Mouse (Mus musculus) hindbrain, embryonic 16.5 days (tissue): ENCODE measurements around the gene Hinfp. TPM values are rescaled to one million over a fixed set of nuclear protein-coding genes. Genes with fewer than 3 reads are reported as not detected.

Experiments
- ATAC-seq: fragments of 200-750 bp; cut with Nextera tagmentation; 2 replicates; pipeline ENCODE4 v1.8.0; 2017; ENCODE audit warnings: moderate TSS enrichment, moderate library complexity
- H3K27ac ChIP-seq: fragments of 300-500 bp; sonication (generic); 2 replicates; pipeline ENCODE4 v1.5.1; 2014; ENCODE audit warnings: low read depth, mild to moderate bottlenecking, control low read depth, low read length, moderate library complexity
- H3K27me3 ChIP-seq: fragments of 300-500 bp; sonication (generic); replicated peaks from 2 replicates; pipeline ENCODE4 v1.6.1; 2014; ENCODE audit warnings: low read length; ENCODE audit not compliant: control insufficient read depth, insufficient read depth
- H3K36me3 ChIP-seq: fragments of 300-500 bp; sonication (generic); 2 replicates; pipeline ENCODE4 v1.6.1; 2014; ENCODE audit warnings: mild to moderate bottlenecking, low read length, moderate library complexity, mixed read lengths; ENCODE audit not compliant: control insufficient read depth, insufficient read depth
- H3K4me1 ChIP-seq: fragments of 300-500 bp; sonication (generic); 2 replicates; pipeline ENCODE4 v1.6.1; 2014; ENCODE audit warnings: low read depth, low read length; ENCODE audit not compliant: control insufficient read depth, insufficient read depth
- H3K4me2 ChIP-seq: fragments of 300-500 bp; sonication (generic); 2 replicates; pipeline ENCODE4 v1.6.1; 2014; ENCODE audit warnings: mild to moderate bottlenecking, low read length, control low read depth, moderate library complexity
- H3K4me3 ChIP-seq: fragments of 300-500 bp; sonication (generic); 2 replicates; pipeline ENCODE4 v1.5.1; 2014; ENCODE audit warnings: mild to moderate bottlenecking, low read length, control low read depth, moderate library complexity
- H3K9ac ChIP-seq: fragments of 300-500 bp; sonication (generic); 2 replicates; pipeline ENCODE4 v1.6.1; 2014; ENCODE audit warnings: low read depth, mild to moderate bottlenecking, control low read depth, low read length, moderate library complexity
- H3K9me3 ChIP-seq: fragments of 300-500 bp; sonication (generic); 2 replicates; pipeline ENCODE4 v1.6.1; 2014; ENCODE audit warnings: mild to moderate bottlenecking, low read length, moderate library complexity; ENCODE audit not compliant: control insufficient read depth
- WGBS: fragments of 180-500 bp; shearing (Covaris S2); extraction: QIAGEN DNeasy Blood & Tissue Kit; methylation state at CpG from one replicate; pipeline ENCODE4 v1.1.7; 2014; 5-methylcytosine and 5-hydroxymethylcytosine counted together
- polyA plus RNA-seq: library from polyadenylated mRNA; unstranded; fragments of >200 nt; fragmentation: Nextera tagmentation; extraction: Ambion mirVana; gene quantifications from 2 replicates; pipeline ENCODE4 v1.2.1, GENCODE M21; 2015

Hinfp gene
- polyA plus RNA-seq, 1 experiment from 2014 or later = 22.3 TPM

DNA sequence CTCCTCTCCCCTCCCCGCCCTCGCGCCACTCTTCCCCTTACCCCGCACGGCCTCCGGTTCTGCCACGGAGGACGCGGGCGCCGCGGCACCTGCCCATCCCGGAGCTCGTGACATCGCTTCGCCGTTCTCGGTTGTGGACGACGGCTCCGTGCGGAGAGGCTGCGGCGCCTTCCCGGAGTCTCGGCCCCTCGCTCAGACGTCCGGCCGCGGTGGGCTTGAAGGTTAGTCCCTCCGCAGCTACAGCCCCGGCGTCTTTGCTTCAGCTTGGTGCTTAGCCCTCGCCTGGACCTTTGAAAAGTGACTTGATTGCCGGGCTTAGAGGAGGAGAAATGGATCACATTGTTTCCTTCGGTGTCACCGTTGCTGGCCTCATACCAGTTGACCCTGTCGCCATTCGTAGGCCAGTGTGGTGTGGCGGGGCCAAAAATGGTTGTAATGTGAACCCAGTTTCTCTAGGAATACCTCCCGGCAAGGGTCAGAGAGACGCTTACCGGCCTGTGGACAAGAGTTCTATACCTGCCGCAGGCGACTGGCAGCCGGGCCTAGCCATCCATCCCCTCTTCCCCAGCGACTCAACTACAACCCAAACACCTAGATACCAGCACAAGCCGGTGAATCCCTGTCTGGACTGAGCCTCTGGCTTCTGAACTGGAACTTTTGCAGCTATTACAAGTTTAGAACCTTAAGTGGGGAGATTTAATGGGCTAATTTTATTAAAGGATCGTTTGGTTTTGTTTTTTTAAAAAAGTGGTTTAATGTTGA, 30.0 kb upstream of the Hinfp start:
- Histone ChIP-seq H3K27me3 (no peaks in the 10 kb centered on the region), H3K9me3 (no peaks in the 10 kb centered on the region)
- 0% methylated on average over 50 of the region's 50 CpGs for WGBS

DNA sequence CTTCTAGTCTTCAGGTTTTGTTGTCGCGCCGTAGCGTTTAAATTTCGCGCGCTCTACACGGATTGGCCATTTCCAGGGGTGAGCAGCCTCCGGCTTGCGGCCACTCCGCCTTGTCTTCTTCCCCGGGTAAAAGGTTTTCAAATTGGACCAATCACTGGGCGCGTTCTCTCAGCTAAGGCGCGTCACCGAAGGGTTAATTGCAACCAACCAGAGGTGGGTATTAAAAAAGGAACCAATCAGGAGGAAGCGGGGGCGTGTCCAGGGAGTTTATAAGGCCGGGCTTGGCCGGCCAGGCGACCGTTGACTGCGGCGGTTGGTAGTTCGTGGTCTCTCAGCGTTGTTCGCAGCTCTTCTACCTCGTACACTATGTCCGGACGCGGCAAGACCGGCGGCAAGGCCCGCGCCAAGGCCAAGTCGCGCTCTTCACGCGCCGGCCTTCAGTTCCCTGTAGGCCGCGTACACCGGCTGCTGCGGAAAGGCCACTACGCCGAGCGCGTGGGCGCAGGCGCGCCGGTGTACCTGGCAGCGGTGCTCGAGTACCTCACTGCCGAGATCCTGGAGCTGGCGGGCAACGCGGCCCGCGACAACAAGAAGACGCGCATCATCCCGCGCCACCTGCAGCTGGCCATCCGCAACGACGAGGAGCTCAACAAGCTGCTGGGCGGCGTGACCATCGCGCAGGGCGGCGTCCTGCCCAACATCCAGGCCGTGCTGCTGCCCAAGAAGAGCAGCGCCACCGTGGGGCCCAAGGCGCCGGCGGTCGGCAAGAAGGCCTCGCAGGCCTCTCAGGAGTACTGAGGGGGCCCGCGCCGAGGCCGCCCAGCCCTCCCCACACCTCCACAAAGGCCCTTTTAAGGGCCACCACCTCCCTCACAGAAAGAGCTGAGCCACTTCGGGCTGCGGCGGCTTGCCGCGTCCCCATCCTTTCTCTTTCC, 29.2 kb upstream of the Hinfp start, which contains the start of gene H2afx:
H2afx (plus strand) TSS at position 299 of the 935 bp plus-strand sequence.
- Histone ChIP-seq H3K36me3 (peaks cover 20% of the 10 kb centered on the region), H3K27ac (peak within 1 kb of the TSS; percentile 92), H3K9me3 (no peaks in the 10 kb centered on the region), H3K9ac (peak within 1 kb of the TSS; percentile 84), H3K4me2 (peak within 1 kb of the TSS; percentile 89), H3K4me3 (peak within 1 kb of the TSS; percentile 80), H3K4me1 (peaks cover 21% of the 10 kb centered on the region), H3K27me3 (no peaks in the 10 kb centered on the region)
- WGBS = under 1% methylated on average over 86 of the region's 91 CpGs
- ATAC-seq = peak; percentile 97

More for the DNA sequence above, 30.0 kb upstream of the Hinfp start:
- H3K4me3 ChIP-seq = peak overlapping the region; percentile 80
- peak overlapping the region; percentile 92 for H3K27ac ChIP-seq
- ATAC-seq = no peak
- peak overlapping the region; percentile 84 for H3K9ac ChIP-seq
- H3K4me1 ChIP-seq = peaks cover 21% of the 10 kb centered on the region
- H3K4me2 ChIP-seq = peak overlapping the region; percentile 89
- H3K36me3 ChIP-seq = peaks cover 20% of the 10 kb centered on the region

DNA sequence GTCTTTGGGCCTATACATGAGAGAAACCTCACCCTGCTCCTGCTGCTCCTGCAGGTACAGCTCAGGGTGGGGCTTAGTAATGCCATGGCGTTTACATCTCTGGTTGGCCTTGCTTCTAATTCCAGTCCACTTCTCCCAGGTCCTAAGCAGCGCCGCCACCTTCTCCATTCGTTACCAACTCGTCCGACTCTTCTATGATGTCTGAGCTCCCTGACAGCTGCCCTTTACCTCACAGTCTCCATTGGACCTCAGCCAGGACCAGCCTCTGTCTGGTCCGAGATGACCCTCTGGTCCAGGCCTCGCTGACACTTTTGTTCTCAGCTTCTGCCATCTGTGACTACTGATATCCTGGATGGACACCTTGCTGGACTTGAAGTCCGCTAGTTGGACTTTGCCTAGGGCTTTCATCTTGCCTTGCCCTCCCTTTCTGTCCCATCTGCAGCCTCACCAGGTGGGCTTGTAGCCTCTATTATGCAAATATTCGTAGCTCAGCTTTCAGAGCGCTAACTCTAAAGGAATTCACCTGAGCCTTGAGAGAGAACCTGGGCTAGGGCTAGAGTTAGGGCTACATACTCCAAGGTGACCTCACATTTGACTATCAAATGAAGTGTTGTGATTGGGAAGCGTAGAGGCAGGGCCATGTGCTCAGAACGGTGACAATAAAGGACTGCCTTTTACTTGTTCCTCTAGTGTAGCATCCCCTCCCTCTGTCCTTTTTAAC, 27.6 kb upstream of the Hinfp start:
- 94% methylated on average over 13 of the region's 13 CpGs for WGBS
- Histone ChIP-seq H3K9ac (no peak overlapping the region), H3K4me3 (no peak overlapping the region), H3K27me3 (no peaks in the 10 kb centered on the region), H3K36me3 (peaks cover 22% of the 10 kb centered on the region), H3K4me2 (no peak overlapping the region), H3K9me3 (no peaks in the 10 kb centered on the region), H3K4me1 (peaks cover 21% of the 10 kb centered on the region), H3K27ac (no peak overlapping the region)
- no peak for ATAC-seq

DNA sequence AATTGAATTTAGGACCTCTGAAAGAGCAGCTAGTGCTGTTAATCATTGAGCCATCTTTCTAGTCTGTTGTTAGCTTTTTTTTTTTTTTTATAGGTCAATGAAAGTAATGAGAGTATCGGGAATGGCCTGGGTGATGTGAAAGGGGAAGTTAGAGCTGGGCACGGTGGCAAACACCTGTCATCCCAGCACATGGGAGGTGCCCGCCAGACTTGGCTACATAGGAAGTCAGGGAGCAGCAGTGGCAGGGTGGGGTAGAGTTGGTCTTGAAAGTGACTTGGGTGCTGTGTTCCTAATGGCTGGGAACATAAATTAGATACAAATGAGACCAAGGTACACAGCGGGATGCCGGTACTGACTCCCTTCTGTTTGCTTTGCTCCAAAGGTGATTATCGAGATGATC, 25.3 kb upstream of the Hinfp start:
- no peak overlapping the region for H3K9ac ChIP-seq
- H3K4me3 ChIP-seq = no peak overlapping the region
- H3K4me1 ChIP-seq = peaks cover 11% of the 10 kb centered on the region
- no peak for ATAC-seq
- no peaks in the 10 kb centered on the region for H3K9me3 ChIP-seq
- WGBS = 97% methylated on average over 6 of the region's 6 CpGs
- H3K4me2 ChIP-seq = no peak overlapping the region
- H3K27me3 ChIP-seq = no peaks in the 10 kb centered on the region
- H3K36me3 ChIP-seq = peaks cover 22% of the 10 kb centered on the region
- no peak overlapping the region for H3K27ac ChIP-seq

DNA sequence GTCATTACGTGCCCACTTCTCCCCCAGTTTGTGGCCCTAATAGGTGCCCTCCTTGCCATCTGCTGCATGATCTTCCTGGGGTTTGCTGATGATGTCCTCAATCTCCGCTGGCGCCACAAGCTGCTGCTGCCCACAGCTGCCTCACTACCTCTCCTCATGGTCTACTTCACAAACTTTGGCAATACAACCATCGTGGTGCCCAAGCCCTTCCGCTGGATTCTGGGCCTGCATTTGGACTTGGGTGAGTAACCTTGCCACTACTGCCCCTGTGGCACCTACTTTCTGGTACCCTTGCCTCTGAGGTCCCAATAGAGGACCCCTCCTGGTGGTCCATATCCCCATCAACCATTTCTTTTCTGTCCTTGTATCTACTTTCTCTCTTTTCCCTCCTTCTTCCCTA, 22.5 kb upstream of the Hinfp start:
- 96% methylated on average over 5 of the region's 5 CpGs for WGBS
- Histone ChIP-seq H3K27me3 (no peaks in the 10 kb centered on the region), H3K4me2 (peak overlapping the region; percentile 86), H3K9me3 (no peaks in the 10 kb centered on the region), H3K9ac (peak overlapping the region; percentile 41; the same call in 1 of the 2 replicates), H3K27ac (no peak overlapping the region), H3K4me1 (peaks cover 12% of the 10 kb centered on the region), H3K4me3 (peak overlapping the region; percentile 89), H3K36me3 (peaks cover 15% of the 10 kb centered on the region)
- no peak for ATAC-seq

DNA sequence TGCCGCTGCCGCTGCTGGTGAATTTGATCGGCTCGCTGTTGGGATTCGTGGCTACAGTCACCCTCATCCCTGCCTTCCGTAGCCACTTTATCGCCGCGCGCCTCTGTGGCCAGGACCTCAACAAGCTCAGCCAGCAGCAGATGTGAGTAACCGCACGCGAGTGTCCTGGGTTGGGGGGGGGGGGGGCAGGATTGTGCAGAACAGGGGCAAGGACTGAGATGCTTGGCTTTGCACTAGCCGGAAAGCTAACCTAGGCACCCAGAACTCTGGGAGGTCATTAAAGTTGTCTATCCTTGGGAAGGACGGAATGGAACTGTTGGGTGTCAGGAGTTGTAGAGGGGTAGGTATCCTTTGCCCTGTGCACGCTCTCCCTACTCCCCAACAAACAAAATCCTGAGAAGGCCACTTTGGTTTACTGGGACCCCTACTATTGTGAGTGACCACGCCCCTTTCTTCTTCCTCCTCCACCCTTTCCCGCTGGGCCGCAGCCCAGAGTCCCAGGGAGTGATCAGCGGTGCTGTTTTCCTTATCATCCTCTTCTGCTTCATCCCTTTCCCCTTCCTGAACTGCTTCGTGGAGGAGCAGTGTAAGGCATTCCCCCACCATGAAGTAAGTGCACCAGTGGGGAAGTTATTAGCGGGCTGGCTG, 21.7 kb upstream of the Hinfp start:
- Histone ChIP-seq H3K36me3 (peaks cover 9% of the 10 kb centered on the region; the same call in 1 of the 2 replicates), H3K9me3 (no peaks in the 10 kb centered on the region)

DNA sequence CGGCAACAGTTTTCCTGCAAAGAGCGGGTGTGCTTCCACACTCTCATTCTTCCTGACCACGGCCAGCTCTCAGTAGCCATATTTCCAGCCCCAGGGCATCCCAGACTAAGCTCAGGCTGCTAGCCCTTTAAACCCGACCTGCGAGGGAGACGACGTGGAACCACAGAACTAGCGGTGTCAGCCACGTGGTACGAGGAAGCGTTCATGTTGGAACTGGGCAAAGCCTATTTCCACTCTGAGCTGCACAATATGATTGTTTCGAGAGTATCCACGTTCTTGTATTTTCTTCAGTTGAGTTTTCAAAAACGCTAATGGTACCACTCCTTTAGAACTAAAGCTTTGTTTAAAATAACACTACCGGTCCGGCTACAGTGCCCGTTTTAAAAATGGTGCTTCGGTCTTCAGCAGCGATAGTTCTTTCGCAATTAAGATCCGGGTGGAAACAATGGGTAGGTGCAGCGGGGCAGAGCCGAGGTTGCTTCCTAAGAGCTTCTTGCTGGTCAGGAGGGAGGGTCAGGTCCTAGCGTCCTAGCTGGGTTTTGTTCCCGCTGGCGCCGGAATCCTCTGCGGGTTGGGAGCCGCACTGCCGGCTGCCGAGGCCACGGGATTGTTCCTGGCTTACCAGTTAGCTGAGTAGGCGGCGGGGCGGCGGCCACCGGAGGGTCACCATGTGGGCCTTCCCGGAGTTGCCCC, 21.0 kb upstream of the Hinfp start:
- ATAC-seq = peak; percentile 97
- Histone ChIP-seq H3K4me1 (peaks cover 12% of the 10 kb centered on the region), H3K36me3 (peaks cover 4% of the 10 kb centered on the region; the same call in 1 of the 2 replicates), H3K9ac (peak overlapping the region; percentile 91), H3K9me3 (no peaks in the 10 kb centered on the region), H3K4me3 (peak overlapping the region; percentile 89), H3K27ac (peak overlapping the region; percentile 85), H3K4me2 (peak overlapping the region; percentile 86), H3K27me3 (no peaks in the 10 kb centered on the region)
- under 1% methylated on average over 38 of the region's 38 CpGs for WGBS

More for the DNA sequence above, 21.7 kb upstream of the Hinfp start:
- Histone ChIP-seq H3K4me2 (peak overlapping the region; percentile 86), H3K4me1 (peaks cover 12% of the 10 kb centered on the region), H3K4me3 (peak overlapping the region; percentile 89), H3K9ac (peak overlapping the region; percentile 91), H3K27ac (peak overlapping the region; percentile 85), H3K27me3 (no peaks in the 10 kb centered on the region)
- ATAC-seq = peak; percentile 22
- WGBS = under 1% methylated on average over 22 of the region's 22 CpGs
